Mouse (Mus musculus) liver, embryonic 16.5 days (tissue): ENCODE measurements around the gene Timm50. TPM values are rescaled to one million over a fixed set of nuclear protein-coding genes. Genes with fewer than 3 reads are reported as not detected.

Source experiments
- ATAC-seq: fragments of 200-750 bp; cut with Nextera tagmentation; 2 replicates; pipeline ENCODE4 v1.8.0; 2017; ENCODE audit warnings: low read depth, mild to moderate bottlenecking, moderate number of reproducible peaks, moderate library complexity
- H3K27ac ChIP-seq: fragments of 300-500 bp; sonication (generic); 2 replicates; pipeline ENCODE4 v1.5.1; 2014; ENCODE audit warnings: mild to moderate bottlenecking, low read length
- H3K27me3 ChIP-seq: fragments of 300-500 bp; sonication (generic); 2 replicates; pipeline ENCODE4 v1.6.1; 2014; ENCODE audit warnings: low read depth, low read length, mixed read lengths; ENCODE audit not compliant: control insufficient read depth, insufficient read depth
- H3K36me3 ChIP-seq: fragments of 300-500 bp; sonication (generic); 2 replicates; pipeline ENCODE4 v1.6.1; 2014; ENCODE audit warnings: mild to moderate bottlenecking; ENCODE audit not compliant: control insufficient read depth, insufficient read depth
- H3K4me1 ChIP-seq: fragments of 300-500 bp; sonication (generic); 2 replicates; pipeline ENCODE4 v1.6.1; 2014; ENCODE audit warnings: low read depth, low read length, mixed read lengths; ENCODE audit not compliant: control insufficient read depth
- H3K4me2 ChIP-seq: fragments of 300-500 bp; sonication (generic); 2 replicates; pipeline ENCODE4 v1.6.1; 2014; ENCODE audit warnings: low read depth, low read length, mixed read lengths
- H3K4me3 ChIP-seq: fragments of 300-500 bp; sonication (generic); 2 replicates; pipeline ENCODE4 v1.5.1; 2014; ENCODE audit warnings: low read depth, mild to moderate bottlenecking, low read length
- H3K9ac ChIP-seq: fragments of 300-500 bp; sonication (generic); 2 replicates; pipeline ENCODE4 v1.6.1; 2014; ENCODE audit warnings: low read depth, low read length
- H3K9me3 ChIP-seq: fragments of 300-500 bp; sonication (generic); replicated peaks from 2 replicates; pipeline ENCODE4 v1.6.1; 2016; ENCODE audit warnings: low read length; ENCODE audit not compliant: control insufficient read depth
- WGBS: fragments of 180-500 bp; shearing (Covaris S2); extraction: QIAGEN DNeasy Blood & Tissue Kit; methylation state at CpG from one replicate; pipeline ENCODE4 v1.1.7; 2014; ENCODE audit not compliant: insufficient replicate concordance; 5-methylcytosine and 5-hydroxymethylcytosine counted together
- polyA plus RNA-seq: library from polyadenylated mRNA; unstranded; fragments of >200 nt; fragmentation: Nextera tagmentation; extraction: Ambion mirVana; gene quantifications from 2 replicates; pipeline ENCODE4 v1.2.1, GENCODE M21; 2015

The Timm50 gene
- polyA plus RNA-seq, 1 experiment from 2014 or later = 66.1 TPM

- peaks cover 26% of the 10 kb centered on the region for H3K4me1 ChIP-seq
These were observed 26.5 kb upstream of the Timm50 start, which contains the start of gene Supt5 for GRCm38 (mm10) chr7:28338108-28338998. TSS of gene Supt5 (minus strand) at chr7:28338746.

GRCm38 (mm10) chr7:28335471-28335870 lies 23.6 kb upstream of the Timm50 start:
- no peak for ATAC-seq
- Histone ChIP-seq H3K4me1 (peaks cover 15% of the 10 kb centered on the region), H3K9me3 (no peaks in the 10 kb centered on the region), H3K27ac (no peak overlapping the region), H3K4me3 (no peak overlapping the region), H3K27me3 (no peaks in the 10 kb centered on the region), H3K36me3 (peaks cover 9% of the 10 kb centered on the region), H3K4me2 (no peak overlapping the region), H3K9ac (no peak overlapping the region)
- WGBS = 82% methylated on average over 2 of the region's 2 CpGs

More at GRCm38 (mm10) chr7:28338108-28338998, 26.5 kb upstream of the Timm50 start, which contains the start of gene Supt5:
- peak; percentile 97 for ATAC-seq
- WGBS = under 1% methylated on average over 77 of the region's 77 CpGs
- Histone ChIP-seq H3K9ac (peak within 1 kb of the TSS; percentile 97), H3K36me3 (no peaks in the 10 kb centered on the region; the same call in 1 of the 2 replicates), H3K4me3 (peak within 1 kb of the TSS; percentile 99), H3K9me3 (no peaks in the 10 kb centered on the region), H3K27ac (peak within 1 kb of the TSS; percentile 97), H3K4me2 (peak within 1 kb of the TSS; percentile 87), H3K27me3 (no peaks in the 10 kb centered on the region)

- Histone ChIP-seq H3K27me3 (no peaks in the 10 kb centered on the region), H3K27ac (no peak overlapping the region), H3K36me3 (peaks cover 15% of the 10 kb centered on the region), H3K4me3 (no peak overlapping the region), H3K9me3 (no peaks in the 10 kb centered on the region), H3K4me1 (peaks cover 14% of the 10 kb centered on the region), H3K4me2 (no peak overlapping the region), H3K9ac (no peak overlapping the region)
- no peak for ATAC-seq
- 80% methylated on average over 4 of the region's 4 CpGs for WGBS
These were observed 22.7 kb upstream of the Timm50 start for GRCm38 (mm10) chr7:28334534-28334933.

- H3K4me3 ChIP-seq = no peak overlapping the region
- H3K9me3 ChIP-seq = no peaks in the 10 kb centered on the region
- no peaks in the 10 kb centered on the region for H3K27me3 ChIP-seq
- peaks cover 46% of the 10 kb centered on the region for H3K36me3 ChIP-seq
- H3K27ac ChIP-seq = no peak overlapping the region
- no peak overlapping the region for H3K4me2 ChIP-seq
- peak; percentile 51; the same call in 1 of the 2 replicates for ATAC-seq
- H3K9ac ChIP-seq = no peak overlapping the region
- no peaks in the 10 kb centered on the region for H3K4me1 ChIP-seq
- 78% methylated on average over 2 of the region's 2 CpGs for WGBS
These were observed 16.4 kb upstream of the Timm50 start for GRCm38 (mm10) chr7:28328260-28328659.

- 70% methylated on average over 4 of the region's 4 CpGs for WGBS
- Histone ChIP-seq H3K27ac (no peak overlapping the region), H3K36me3 (peaks cover 61% of the 10 kb centered on the region), H3K4me2 (no peak overlapping the region), H3K9me3 (no peaks in the 10 kb centered on the region), H3K4me1 (no peaks in the 10 kb centered on the region; the same call in 1 of the 2 replicates), H3K4me3 (no peak overlapping the region), H3K27me3 (no peaks in the 10 kb centered on the region), H3K9ac (no peak overlapping the region)
- no peak for ATAC-seq
These were observed 14.6 kb upstream of the Timm50 start for GRCm38 (mm10) chr7:28326457-28326856.

GRCm38 (mm10) chr7:28325293-28325692 lies 13.4 kb upstream of the Timm50 start:
- ATAC-seq = no peak
- Histone ChIP-seq H3K27me3 (no peaks in the 10 kb centered on the region), H3K9ac (no peak overlapping the region), H3K27ac (no peak overlapping the region), H3K4me2 (no peak overlapping the region), H3K9me3 (no peaks in the 10 kb centered on the region), H3K36me3 (peaks cover 55% of the 10 kb centered on the region), H3K4me1 (no peaks in the 10 kb centered on the region; the same call in 1 of the 2 replicates), H3K4me3 (no peak overlapping the region)
- 84% methylated on average over 8 of the region's 8 CpGs for WGBS

- H3K27me3 ChIP-seq = no peaks in the 10 kb centered on the region
- no peak overlapping the region for H3K9ac ChIP-seq
- no peak overlapping the region for H3K4me2 ChIP-seq
- no peak overlapping the region for H3K4me3 ChIP-seq
- no peaks in the 10 kb centered on the region; the same call in 1 of the 2 replicates for H3K4me1 ChIP-seq
- H3K9me3 ChIP-seq = no peaks in the 10 kb centered on the region
- 72% methylated on average over 15 of the region's 15 CpGs for WGBS
- peaks cover 69% of the 10 kb centered on the region for H3K36me3 ChIP-seq
- no peak overlapping the region for H3K27ac ChIP-seq
- peak; percentile 16; the same call in 1 of the 2 replicates for ATAC-seq
These were observed 10.3 kb upstream of the Timm50 start for GRCm38 (mm10) chr7:28321974-28322720.

- Histone ChIP-seq H3K27ac (no peak overlapping the region), H3K36me3 (peaks cover 75% of the 10 kb centered on the region), H3K9me3 (no peaks in the 10 kb centered on the region), H3K4me3 (no peak overlapping the region), H3K4me2 (no peak overlapping the region), H3K27me3 (no peaks in the 10 kb centered on the region), H3K9ac (no peak overlapping the region), H3K4me1 (no peaks in the 10 kb centered on the region; the same call in 1 of the 2 replicates)
- ATAC-seq = no peak
- WGBS = 87% methylated on average over 17 of the region's 17 CpGs
These were observed 6.8 kb upstream of the Timm50 start for GRCm38 (mm10) chr7:28318714-28319113.
